Mouse (Mus musculus) kidney, embryonic 16.5 days (tissue): Measurements from ENCODE around the gene Kcnk1. TPM values are rescaled to one million over a fixed set of nuclear protein-coding genes. Genes with fewer than 3 reads are reported as not detected.

Source experiments
- ATAC-seq: fragments of 200-750 bp; cut with Nextera tagmentation; 2 replicates; pipeline ENCODE4 v1.8.0; 2017; ENCODE audit warnings: moderate TSS enrichment; ENCODE audit not compliant: low FRiP score, low TSS enrichment
- H3K27ac ChIP-seq: fragments of 300-500 bp; sonication (generic); 2 replicates; pipeline ENCODE4 v1.5.1; 2014; ENCODE audit warnings: low read length
- H3K27me3 ChIP-seq: fragments of 300-500 bp; sonication (generic); 2 replicates; pipeline ENCODE4 v1.6.1; 2014; ENCODE audit warnings: low read length, control low read depth, mixed read lengths; ENCODE audit not compliant: insufficient read depth
- H3K36me3 ChIP-seq: fragments of 300-500 bp; sonication (generic); 2 replicates; pipeline ENCODE4 v1.6.1; 2014; ENCODE audit warnings: low read length, control low read depth, mixed read lengths; ENCODE audit not compliant: insufficient read depth
- H3K4me1 ChIP-seq: fragments of 300-500 bp; sonication (generic); 2 replicates; pipeline ENCODE4 v1.6.1; 2014; ENCODE audit warnings: low read length, control low read depth, mixed read lengths; ENCODE audit not compliant: insufficient read depth
- H3K4me2 ChIP-seq: fragments of 300-500 bp; sonication (generic); replicated peaks from 2 replicates; pipeline ENCODE4 v1.6.1; 2014; ENCODE audit warnings: low read depth, low read length
- H3K4me3 ChIP-seq: fragments of 300-500 bp; sonication (generic); 2 replicates; pipeline ENCODE4 v1.5.1; 2014; ENCODE audit warnings: mild to moderate bottlenecking, low read length
- H3K9ac ChIP-seq: fragments of 300-500 bp; sonication (generic); replicated peaks from 2 replicates; pipeline ENCODE4 v1.6.1; 2014; ENCODE audit warnings: low read length
- H3K9me3 ChIP-seq: fragments of 300-500 bp; sonication (generic); 2 replicates; pipeline ENCODE4 v1.6.1; 2016; ENCODE audit warnings: low read length, control low read depth
- WGBS: fragments of 180-500 bp; shearing (Covaris S2); extraction: QIAGEN DNeasy Blood & Tissue Kit; methylation state at CpG from one replicate; pipeline ENCODE4 v1.1.7; 2014; 5-methylcytosine and 5-hydroxymethylcytosine counted together
- polyA plus RNA-seq: library from polyadenylated mRNA; unstranded; fragments of >200 nt; fragmentation: Nextera tagmentation; extraction: Ambion mirVana; gene quantifications from 2 replicates; pipeline ENCODE4 v1.2.1, GENCODE M21; 2015

Gene Kcnk1
- polyA plus RNA-seq, 1 experiment from 2014 or later, result 53.6 TPM

- Histone ChIP-seq H3K27ac (no peak overlapping the region), H3K36me3 (no peaks in the 10 kb centered on the region), H3K4me3 (no peak overlapping the region), H3K9me3 (no peaks in the 10 kb centered on the region), H3K27me3 (0 out of 2 replicates have a peak, but pooled peaks cover 2% of the 10 kb centered on the region), H3K9ac (no peak overlapping the region), H3K4me1 (0 out of 2 replicates have a peak, but pooled peaks cover 5% of the 10 kb centered on the region), H3K4me2 (no peak overlapping the region)
- WGBS, result 59% methylated on average over 2 of the region's 2 CpGs
- no peak for ATAC-seq
Measured at GRCm38 (mm10) chr8:125987996-125988395, 7.0 kb upstream of the Kcnk1 start.

GRCm38 (mm10) chr8:125993636-125994035, 1.3 kb upstream of the Kcnk1 start:
- Histone ChIP-seq H3K4me3 (no peak overlapping the region), H3K27me3 (peaks cover 25% of the 10 kb centered on the region), H3K9me3 (no peaks in the 10 kb centered on the region), H3K4me2 (no peak overlapping the region), H3K27ac (no peak overlapping the region), H3K9ac (no peak overlapping the region), H3K4me1 (peaks cover 5% of the 10 kb centered on the region; the same call in 1 of the 2 replicates), H3K36me3 (no peaks in the 10 kb centered on the region)
- ATAC-seq, result no peak
- WGBS, result 65% methylated on average over 9 of the region's 9 CpGs

GRCm38 (mm10) chr8:125996031-125996839, 1.3 kb downstream of the Kcnk1 start:
- Histone ChIP-seq H3K4me1 (peaks cover 15% of the 10 kb centered on the region; the same call in 1 of the 2 replicates), H3K9ac (peak overlapping the region; percentile 72), H3K36me3 (no peaks in the 10 kb centered on the region), H3K4me2 (peak overlapping the region; percentile 88), H3K27ac (peak overlapping the region; percentile 75), H3K9me3 (no peaks in the 10 kb centered on the region), H3K4me3 (peak overlapping the region; percentile 62), H3K27me3 (peaks cover 25% of the 10 kb centered on the region)
- ATAC-seq, result peak; percentile 58
- 9% methylated on average over 14 of the region's 14 CpGs for WGBS

- Histone ChIP-seq H3K27ac (peak overlapping the region; percentile 75), H3K4me3 (peak overlapping the region; percentile 62), H3K4me1 (peaks cover 15% of the 10 kb centered on the region; the same call in 1 of the 2 replicates), H3K9ac (peak overlapping the region; percentile 37), H3K4me2 (peak overlapping the region; percentile 46), H3K27me3 (peaks cover 25% of the 10 kb centered on the region), H3K36me3 (no peaks in the 10 kb centered on the region), H3K9me3 (no peaks in the 10 kb centered on the region)
- no peak for ATAC-seq
- 21% methylated on average over 6 of the region's 6 CpGs for WGBS
Measured at GRCm38 (mm10) chr8:125996980-125997379, 2.0 kb downstream of the Kcnk1 start.

- Histone ChIP-seq H3K27ac (no peak overlapping the region), H3K4me1 (peaks cover 15% of the 10 kb centered on the region; the same call in 1 of the 2 replicates), H3K9me3 (no peaks in the 10 kb centered on the region), H3K4me2 (peak overlapping the region; percentile 46), H3K9ac (peak overlapping the region; percentile 37), H3K27me3 (peaks cover 25% of the 10 kb centered on the region), H3K4me3 (peak overlapping the region; percentile 62), H3K36me3 (no peaks in the 10 kb centered on the region)
- no peak for ATAC-seq
- 75% methylated on average over 5 of the region's 5 CpGs for WGBS
Measured at GRCm38 (mm10) chr8:125997550-125997949, 2.6 kb downstream of the Kcnk1 start.

GRCm38 (mm10) chr8:125999842-126000395, 4.9 kb downstream of the Kcnk1 start:
- 63% methylated on average over 7 of the region's 7 CpGs for WGBS
- Histone ChIP-seq H3K9me3 (no peaks in the 10 kb centered on the region), H3K27ac (no peak overlapping the region), H3K27me3 (peaks cover 17% of the 10 kb centered on the region), H3K36me3 (no peaks in the 10 kb centered on the region), H3K4me1 (peaks cover 15% of the 10 kb centered on the region; the same call in 1 of the 2 replicates), H3K9ac (no peak overlapping the region), H3K4me2 (no peak overlapping the region), H3K4me3 (no peak overlapping the region)
- ATAC-seq, result no peak

- Histone ChIP-seq H3K4me2 (no peak overlapping the region), H3K9ac (no peak overlapping the region), H3K9me3 (no peaks in the 10 kb centered on the region), H3K4me3 (no peak overlapping the region), H3K27ac (no peak overlapping the region), H3K4me1 (peaks cover 11% of the 10 kb centered on the region; the same call in 1 of the 2 replicates), H3K27me3 (no peaks in the 10 kb centered on the region), H3K36me3 (no peaks in the 10 kb centered on the region)
- 76% methylated on average over 6 of the region's 6 CpGs for WGBS
- ATAC-seq, result no peak
Measured at GRCm38 (mm10) chr8:126003546-126003945, 8.6 kb downstream of the Kcnk1 start.

- 65% methylated on average over 7 of the region's 7 CpGs for WGBS
- Histone ChIP-seq H3K36me3 (no peaks in the 10 kb centered on the region), H3K4me2 (no peak overlapping the region), H3K9ac (no peak overlapping the region), H3K27me3 (no peaks in the 10 kb centered on the region), H3K4me3 (no peak overlapping the region), H3K9me3 (no peaks in the 10 kb centered on the region), H3K27ac (no peak overlapping the region), H3K4me1 (peaks cover 4% of the 10 kb centered on the region; the same call in 1 of the 2 replicates)
- ATAC-seq, result no peak
Measured at GRCm38 (mm10) chr8:126004953-126005352, 10.0 kb downstream of the Kcnk1 start.

GRCm38 (mm10) chr8:126006310-126006990, 11.5 kb downstream of the Kcnk1 start:
- H3K4me2 ChIP-seq, result no peak overlapping the region
- no peak overlapping the region for H3K4me3 ChIP-seq
- no peaks in the 10 kb centered on the region for H3K27me3 ChIP-seq
- H3K4me1 ChIP-seq, result no peaks in the 10 kb centered on the region; the same call in 1 of the 2 replicates
- no peak overlapping the region for H3K9ac ChIP-seq
- 79% methylated on average over 11 of the region's 11 CpGs for WGBS
- H3K27ac ChIP-seq, result no peak overlapping the region
- no peaks in the 10 kb centered on the region for H3K36me3 ChIP-seq
- ATAC-seq, result 0 out of 2 replicates have a peak, but pooled peaks have one; percentile 27
- no peaks in the 10 kb centered on the region for H3K9me3 ChIP-seq
